Mouse (Mus musculus) urinary bladder, postnatal 14 days (tissue): ENCODE results near the gene Ddx18.

Experiments
- DNase-seq: peaks from one replicate; pipeline ENCODE4 v3.0.0; 2021; ENCODE audit warnings: low spot score

Gene Ddx18

GRCm38 (mm10) chr1:121527600-121528398, 40.0 kb downstream of the Ddx18 start:
- no peak for DNase-seq

- DNase-seq, result no peak
Measured at GRCm38 (mm10) chr1:121527061-121527460, 40.7 kb downstream of the Ddx18 start.

GRCm38 (mm10) chr1:121518609-121519008, 49.2 kb downstream of the Ddx18 start:
- DNase-seq, result no peak

- DNase-seq, result no peak
Measured at GRCm38 (mm10) chr1:121511966-121512365, 55.8 kb downstream of the Ddx18 start.

GRCm38 (mm10) chr1:121511186-121511585, 56.6 kb downstream of the Ddx18 start:
- DNase-seq, result no peak

- no peak for DNase-seq
Measured at GRCm38 (mm10) chr1:121510420-121511140, 57.2 kb downstream of the Ddx18 start.

- DNase-seq, result no peak
Measured at GRCm38 (mm10) chr1:121508729-121509128, 59.1 kb downstream of the Ddx18 start.
